Mouse (Mus musculus): ENCODE data around the gene 1700056E22Rik. TPM values are rescaled to one million over a fixed set of nuclear protein-coding genes. Genes with fewer than 3 reads are reported as not detected.

Gene 1700056E22Rik
- polyA plus RNA-seq, 1 experiment from 2014 or later: 0.83 TPM

DNA sequence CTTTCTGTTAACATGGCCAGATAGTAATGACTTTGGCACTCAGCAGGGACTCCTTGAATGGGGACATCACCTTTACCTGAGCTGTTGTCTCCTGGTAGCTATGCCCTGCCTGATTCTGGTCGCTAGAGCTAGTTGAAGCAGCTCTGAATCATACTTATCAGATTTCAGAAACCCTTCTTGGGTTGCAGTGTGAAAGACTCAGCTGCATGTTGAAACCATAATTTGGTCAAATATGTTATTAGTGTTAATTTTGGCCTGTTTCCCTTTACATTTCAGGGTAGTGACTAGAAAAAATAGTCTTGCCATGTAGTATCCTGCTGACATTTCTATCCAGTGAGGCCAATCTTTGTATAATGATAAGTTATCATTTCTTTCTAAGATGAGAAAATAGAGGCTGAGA lies 17.2 kb upstream of the 1700056E22Rik start:
- no peak overlapping the region for H3K9ac ChIP-seq
- no peak for ATAC-seq (ENCODE audit: insufficient read depth)

GRCm38 (mm10) chr1:184048675-184049418 lies 14.7 kb upstream of the 1700056E22Rik start:
- WGBS: 53% methylated on average over 10 of the region's 10 CpGs
- DNase-seq: no peak
- Histone ChIP-seq H3K27ac (ENCODE audit: low read depth) (no peak overlapping the region), H3K27me3 (ENCODE audit: insufficient read depth, low read length) (no peaks in the 10 kb centered on the region), H3K9me3 (ENCODE audit: low read depth, low read length) (no peaks in the 10 kb centered on the region), H3K4me3 (ENCODE audit: low read depth, low read length) (no peak overlapping the region), H3K4me1 (ENCODE audit: insufficient read depth) (peaks cover 12% of the 10 kb centered on the region), H3K4me2 (no peak overlapping the region), H3K9ac (no peak overlapping the region), H3K36me3 (ENCODE audit: insufficient read depth) (no peaks in the 10 kb centered on the region)
- ATAC-seq (ENCODE audit: insufficient read depth): no peak
- TF ChIP-seq CTCF (IDR thresholded peaks at IDR 0.05; ENCODE audit: low read depth): no peak

More for the DNA sequence above, 17.2 kb upstream of the 1700056E22Rik start:
- Histone ChIP-seq H3K27ac (ENCODE audit: low read depth) (0 out of 2 replicates have a peak overlapping the region, but pooled peaks have one; percentile 46), H3K27me3 (ENCODE audit: insufficient read depth, low read length) (no peaks in the 10 kb centered on the region), H3K4me3 (ENCODE audit: low read depth, low read length) (no peak overlapping the region), H3K36me3 (ENCODE audit: insufficient read depth) (no peaks in the 10 kb centered on the region), H3K9me3 (ENCODE audit: low read depth, low read length) (no peaks in the 10 kb centered on the region), H3K4me2 (no peak overlapping the region), H3K4me1 (ENCODE audit: insufficient read depth) (peaks cover 12% of the 10 kb centered on the region)
- DNase-seq: no peak
- 35% methylated on average over 1 of the region's 1 CpGs for WGBS
- TF ChIP-seq CTCF (IDR thresholded peaks at IDR 0.05; ENCODE audit: low read depth): no peak

- no peak overlapping the region for H3K4me2 ChIP-seq
- no peak for TF ChIP-seq CTCF (IDR thresholded peaks at IDR 0.05; ENCODE audit: low read depth)
- no peak overlapping the region for H3K4me3 ChIP-seq (ENCODE audit: low read depth, low read length)
- ATAC-seq (ENCODE audit: insufficient read depth) (no peak), DNase-seq (no peak)
- no peaks in the 10 kb centered on the region for H3K9me3 ChIP-seq (ENCODE audit: low read depth, low read length)
- peaks cover 12% of the 10 kb centered on the region for H3K4me1 ChIP-seq (ENCODE audit: insufficient read depth)
- no peak overlapping the region for H3K9ac ChIP-seq
- no peaks in the 10 kb centered on the region for H3K27me3 ChIP-seq (ENCODE audit: insufficient read depth, low read length)
- 70% methylated on average over 9 of the region's 9 CpGs for WGBS
- H3K27ac ChIP-seq (ENCODE audit: low read depth): no peak overlapping the region
- no peaks in the 10 kb centered on the region for H3K36me3 ChIP-seq (ENCODE audit: insufficient read depth)
These were observed 13.7 kb upstream of the 1700056E22Rik start for GRCm38 (mm10) chr1:184047818-184048217.

DNA sequence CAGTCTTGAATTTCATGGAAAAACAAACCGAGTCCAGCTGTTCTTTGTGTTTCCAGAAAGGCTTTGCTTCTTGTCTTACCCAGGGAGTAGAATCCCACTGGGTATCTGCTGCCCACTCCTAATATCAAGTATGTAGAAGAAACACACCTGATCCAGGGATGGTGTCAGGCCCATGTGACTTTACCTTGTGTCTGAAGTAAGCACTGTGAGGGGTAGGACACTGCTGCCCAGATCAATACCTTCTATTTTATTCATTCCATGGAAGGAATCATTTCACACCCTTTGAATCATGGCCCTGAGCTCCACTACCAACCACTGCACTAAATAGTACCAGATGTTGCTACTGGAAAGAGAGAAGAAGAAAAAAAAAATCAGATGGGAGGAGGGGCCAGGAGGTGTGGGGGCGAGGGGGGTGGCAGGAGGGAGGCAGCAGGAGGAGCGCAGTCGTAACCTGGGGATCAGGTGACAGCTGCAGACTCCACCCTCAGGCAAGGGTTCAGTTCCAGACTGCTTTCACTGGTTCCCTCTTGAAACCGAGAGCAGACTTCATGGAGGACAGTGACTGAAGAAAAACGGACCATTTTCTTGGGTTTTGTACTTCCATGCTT lies 12.1 kb upstream of the 1700056E22Rik start:
- 45% methylated on average over 6 of the region's 6 CpGs for WGBS
- Histone ChIP-seq H3K27ac (ENCODE audit: low read depth) (no peak overlapping the region), H3K4me1 (ENCODE audit: insufficient read depth) (no peaks in the 10 kb centered on the region), H3K36me3 (ENCODE audit: insufficient read depth) (no peaks in the 10 kb centered on the region), H3K4me2 (no peak overlapping the region), H3K4me3 (ENCODE audit: low read depth, low read length) (no peak overlapping the region), H3K9ac (no peak overlapping the region), H3K9me3 (ENCODE audit: low read depth, low read length) (no peaks in the 10 kb centered on the region), H3K27me3 (ENCODE audit: insufficient read depth, low read length) (no peaks in the 10 kb centered on the region)
- DNase-seq (no peak), ATAC-seq (ENCODE audit: insufficient read depth) (no peak)
- TF ChIP-seq CTCF (IDR thresholded peaks at IDR 0.05; ENCODE audit: low read depth): no peak

GRCm38 (mm10) chr1:184043391-184043790 lies 9.3 kb upstream of the 1700056E22Rik start:
- H3K27me3 ChIP-seq (ENCODE audit: insufficient read depth, low read length): no peaks in the 10 kb centered on the region
- no peaks in the 10 kb centered on the region for H3K9me3 ChIP-seq (ENCODE audit: low read depth, low read length)
- no peak for TF ChIP-seq CTCF (IDR thresholded peaks at IDR 0.05; ENCODE audit: low read depth)
- no peak overlapping the region for H3K4me3 ChIP-seq (ENCODE audit: low read depth, low read length)
- ATAC-seq (ENCODE audit: insufficient read depth) (no peak), DNase-seq (no peak)
- no peak overlapping the region for H3K4me2 ChIP-seq
- H3K9ac ChIP-seq: no peak overlapping the region
- 82% methylated on average over 6 of the region's 6 CpGs for WGBS
- 0 out of 2 replicates have a peak, but pooled peaks cover 2% of the 10 kb centered on the region for H3K36me3 ChIP-seq (ENCODE audit: insufficient read depth)
- H3K4me1 ChIP-seq (ENCODE audit: insufficient read depth): no peaks in the 10 kb centered on the region
- no peak overlapping the region for H3K27ac ChIP-seq (ENCODE audit: low read depth)

GRCm38 (mm10) chr1:184042745-184043144 lies 8.6 kb upstream of the 1700056E22Rik start:
- no peak for TF ChIP-seq CTCF (IDR thresholded peaks at IDR 0.05; ENCODE audit: low read depth)
- H3K27me3 ChIP-seq (ENCODE audit: insufficient read depth, low read length): no peaks in the 10 kb centered on the region
- no peaks in the 10 kb centered on the region for H3K4me1 ChIP-seq (ENCODE audit: insufficient read depth)
- ATAC-seq (ENCODE audit: insufficient read depth): no peak
- 0 out of 2 replicates have a peak overlapping the region, but pooled peaks have one; percentile 31 for H3K27ac ChIP-seq (ENCODE audit: low read depth)
- no peaks in the 10 kb centered on the region for H3K9me3 ChIP-seq (ENCODE audit: low read depth, low read length)
- no peak overlapping the region for H3K4me3 ChIP-seq (ENCODE audit: low read depth, low read length)
- 66% methylated on average over 9 of the region's 9 CpGs for WGBS
- no peak for DNase-seq
- H3K4me2 ChIP-seq: no peak overlapping the region
- 0 out of 2 replicates have a peak, but pooled peaks cover 2% of the 10 kb centered on the region for H3K36me3 ChIP-seq (ENCODE audit: insufficient read depth)
- no peak overlapping the region for H3K9ac ChIP-seq

Data from lung, embryonic 14.5 days (tissue).